Mouse (Mus musculus) heart, adult 2 months (tissue): Measurements from ENCODE around the gene Laptm5.

Experiments
- CTCF ChIP-seq: fragments of 200-600 bp; IDR thresholded peaks from 2 replicates; pipeline ENCODE4 v1.8.1; 2022; ENCODE audit warnings: antibody characterized with exemption, mild to moderate bottlenecking, moderate library complexity
- POLR2A ChIP-seq: fragments of 200-500 bp; IDR thresholded peaks from 2 replicates; pipeline ENCODE4 v1.6.1; 2011; ENCODE audit warnings: mild to moderate bottlenecking, low read depth, low read length, control low read depth; ENCODE audit not compliant: insufficient read depth

GRCm38 (mm10) chr4:130900746-130901145, 12.2 kb upstream of the Laptm5 start:
- TF ChIP-seq CTCF (no peak), POLR2A (no peak)
